Mouse (Mus musculus): Measurements from ENCODE around the gene Mgat5. TPM values are rescaled to one million over a fixed set of nuclear protein-coding genes. Genes with fewer than 3 reads are reported as not detected.

Gene Mgat5
- polyA plus RNA-seq, 1 experiment: 22.7 TPM

DNA sequence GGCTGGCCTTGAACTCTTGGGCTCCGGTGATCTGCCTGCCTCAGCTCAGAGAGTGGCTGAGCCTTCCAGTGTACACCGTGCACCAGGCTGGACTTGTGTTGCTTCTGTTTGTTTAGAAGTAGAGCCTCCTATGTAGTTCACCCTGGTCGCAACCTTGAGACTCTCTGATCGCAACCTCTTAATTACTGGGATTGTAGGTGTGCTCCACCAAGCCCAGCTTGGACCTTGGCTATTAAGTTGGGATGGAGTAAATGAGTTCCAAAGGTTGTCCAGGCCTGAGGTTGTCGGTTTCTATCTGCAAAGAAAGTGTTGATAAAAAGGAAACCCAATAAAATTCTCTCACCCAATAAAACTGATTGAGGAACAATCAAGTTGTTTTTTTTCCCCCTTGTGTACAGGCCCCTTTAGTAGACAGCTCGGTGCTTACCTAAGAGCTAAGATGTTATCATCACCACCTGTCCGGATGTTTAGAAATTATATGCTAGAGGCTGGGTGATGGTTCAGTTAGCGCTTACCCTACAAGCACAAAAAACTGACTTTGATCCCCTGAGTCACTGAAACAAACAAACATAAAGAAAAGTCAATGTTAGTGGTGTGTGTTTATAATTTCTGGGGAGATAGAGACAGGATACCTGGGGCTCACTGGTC is 9.9 kb downstream of the Mgat5 start:
- Histone ChIP-seq H3K4me1 (ENCODE audit: control insufficient read depth, insufficient read depth, low read length) (peaks cover 72% of the 10 kb centered on the region), H3K27ac (ENCODE audit: insufficient read depth, low read depth, low read length) (no peak overlapping the region)
- TF ChIP-seq CTCF (IDR thresholded peaks at IDR 0.05; ENCODE audit: low read depth, low read length) (no peak), POLR2A (IDR thresholded peaks at IDR 0.05; ENCODE audit: borderline replicate concordance, low read depth, low read length) (no peak)

DNA sequence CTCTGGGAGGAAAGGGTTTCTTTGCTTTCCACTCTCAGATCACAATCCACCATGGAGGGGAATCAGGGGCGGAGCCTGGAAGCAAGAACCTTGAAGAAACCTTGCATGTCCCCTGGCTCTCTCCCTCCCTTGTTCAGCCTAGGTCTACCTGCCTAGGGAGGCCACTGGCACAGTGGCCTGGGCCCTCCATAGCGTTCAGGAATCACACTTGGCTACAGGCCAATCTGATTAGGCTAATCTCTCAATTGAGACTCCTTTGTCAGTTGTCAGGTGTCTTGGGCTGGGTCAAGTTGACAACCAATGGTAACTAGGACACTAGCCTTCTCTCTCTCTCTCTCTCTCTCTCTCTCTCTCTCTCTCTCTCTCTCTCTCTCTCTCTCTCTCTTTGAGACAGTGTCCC is 12.2 kb downstream of the Mgat5 start:
- Histone ChIP-seq H3K4me1 (ENCODE audit: control insufficient read depth, insufficient read depth, low read length) (peaks cover 79% of the 10 kb centered on the region), H3K27ac (ENCODE audit: insufficient read depth, low read depth, low read length) (no peak overlapping the region), H3K4me3 (ENCODE audit: insufficient read depth, low read length) (no peak overlapping the region)
- no peak for TF ChIP-seq CTCF (IDR thresholded peaks at IDR 0.05; ENCODE audit: low read depth, low read length)
- TF ChIP-seq POLR2A (IDR thresholded peaks at IDR 0.05; ENCODE audit: borderline replicate concordance, low read depth, low read length): no peak

More for the DNA sequence above, 9.9 kb downstream of the Mgat5 start:
- H3K4me3 ChIP-seq (ENCODE audit: insufficient read depth, low read length): no peak overlapping the region

- no peak overlapping the region for H3K27ac ChIP-seq (ENCODE audit: insufficient read depth, low read depth, low read length)
- peaks cover 79% of the 10 kb centered on the region for H3K4me1 ChIP-seq (ENCODE audit: control insufficient read depth, insufficient read depth, low read length)
- no peak for TF ChIP-seq POLR2A (IDR thresholded peaks at IDR 0.05; ENCODE audit: borderline replicate concordance, low read depth, low read length)
- TF ChIP-seq CTCF (IDR thresholded peaks at IDR 0.05; ENCODE audit: low read depth, low read length): no peak
- no peak overlapping the region for H3K4me3 ChIP-seq (ENCODE audit: insufficient read depth, low read length)
These were observed 12.8 kb downstream of the Mgat5 start for GRCm38 (mm10) chr1:127217665-127218064.

- Histone ChIP-seq H3K4me1 (ENCODE audit: control insufficient read depth, insufficient read depth, low read length) (peaks cover 79% of the 10 kb centered on the region), H3K27ac (ENCODE audit: insufficient read depth, low read depth, low read length) (peak overlapping the region; percentile 95), H3K4me3 (ENCODE audit: insufficient read depth, low read length) (no peak overlapping the region)
- TF ChIP-seq POLR2A (IDR thresholded peaks at IDR 0.05; ENCODE audit: borderline replicate concordance, low read depth, low read length) (no peak), CTCF (IDR thresholded peaks at IDR 0.05; ENCODE audit: low read depth, low read length) (no peak)
These were observed 13.4 kb downstream of the Mgat5 start for GRCm38 (mm10) chr1:127218182-127218581.

- peak overlapping the region; percentile 95 for H3K27ac ChIP-seq (ENCODE audit: insufficient read depth, low read depth, low read length)
- no peak overlapping the region for H3K4me3 ChIP-seq (ENCODE audit: insufficient read depth, low read length)
- peaks cover 79% of the 10 kb centered on the region for H3K4me1 ChIP-seq (ENCODE audit: control insufficient read depth, insufficient read depth, low read length)
- TF ChIP-seq POLR2A (IDR thresholded peaks at IDR 0.05; ENCODE audit: borderline replicate concordance, low read depth, low read length): no peak
- TF ChIP-seq CTCF (IDR thresholded peaks at IDR 0.05; ENCODE audit: low read depth, low read length): no peak
These were observed 14.3 kb downstream of the Mgat5 start for GRCm38 (mm10) chr1:127219161-127219560.

DNA sequence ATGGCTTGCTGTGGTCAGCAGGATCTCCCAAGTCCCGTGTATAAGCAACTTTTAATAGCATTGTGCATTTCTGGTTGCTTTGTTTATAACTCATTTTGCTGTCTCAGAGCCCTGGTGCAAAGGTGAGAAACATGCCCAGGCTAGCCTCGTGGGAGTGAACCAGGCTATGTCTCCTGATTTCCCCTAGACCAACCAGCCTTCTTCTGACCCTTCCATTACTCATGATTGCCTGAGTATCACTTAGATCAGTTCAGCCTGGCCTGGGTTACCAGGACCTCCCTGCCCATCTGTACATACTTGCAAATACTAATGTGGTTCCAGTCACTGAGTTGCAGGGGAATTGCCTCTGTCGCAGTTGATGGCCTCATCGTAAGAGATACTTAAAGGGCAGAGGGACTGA is 14.8 kb downstream of the Mgat5 start:
- no peak for TF ChIP-seq POLR2A (IDR thresholded peaks at IDR 0.05; ENCODE audit: borderline replicate concordance, low read depth, low read length)
- TF ChIP-seq CTCF (IDR thresholded peaks at IDR 0.05; ENCODE audit: low read depth, low read length): no peak
- Histone ChIP-seq H3K4me3 (ENCODE audit: insufficient read depth, low read length) (no peak overlapping the region), H3K4me1 (ENCODE audit: control insufficient read depth, insufficient read depth, low read length) (peaks cover 79% of the 10 kb centered on the region), H3K27ac (ENCODE audit: insufficient read depth, low read depth, low read length) (peak overlapping the region; percentile 95)

DNA sequence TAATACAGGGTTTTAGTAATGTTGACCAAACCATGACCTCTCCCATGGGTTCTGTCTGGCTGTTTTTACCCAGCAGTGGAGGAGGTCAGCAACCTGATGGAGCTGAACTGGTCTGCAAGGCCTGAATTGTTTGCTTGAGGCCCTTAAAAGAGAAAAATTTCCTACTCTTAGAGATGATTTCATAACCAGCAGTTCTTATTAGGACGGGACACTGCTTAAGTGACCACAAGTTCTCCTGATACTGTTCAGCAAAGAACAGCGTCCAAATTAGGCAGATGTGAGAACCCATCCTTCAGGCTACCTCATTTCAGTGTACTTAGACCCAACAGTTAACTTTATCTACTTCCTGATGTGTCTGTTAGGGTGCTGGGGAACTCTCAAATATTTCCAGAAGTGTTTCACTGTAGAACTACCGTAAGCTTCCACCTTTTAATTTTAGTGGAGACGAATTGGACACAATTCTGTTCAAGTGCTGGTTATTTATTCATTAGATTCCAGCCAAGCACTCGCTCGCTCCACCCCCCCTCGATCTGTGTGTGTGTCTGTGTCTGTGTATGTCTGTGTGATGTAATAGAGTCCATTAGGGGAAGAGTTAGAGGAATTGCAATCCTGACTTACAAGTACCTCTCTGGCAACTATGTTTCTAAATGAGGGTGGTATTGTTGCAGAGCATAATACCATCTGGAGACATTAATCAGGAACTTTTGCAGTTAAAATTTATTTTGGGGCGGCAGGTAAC is 17.4 kb downstream of the Mgat5 start:
- Histone ChIP-seq H3K4me1 (ENCODE audit: control insufficient read depth, insufficient read depth, low read length) (peaks cover 74% of the 10 kb centered on the region), H3K27ac (ENCODE audit: insufficient read depth, low read depth, low read length) (peak overlapping the region; percentile 51), H3K4me3 (ENCODE audit: insufficient read depth, low read length) (no peak overlapping the region)
- no peak for TF ChIP-seq CTCF (IDR thresholded peaks at IDR 0.05; ENCODE audit: low read depth, low read length)
- TF ChIP-seq POLR2A (IDR thresholded peaks at IDR 0.05; ENCODE audit: borderline replicate concordance, low read depth, low read length): no peak

GRCm38 (mm10) chr1:127225060-127225459 is 20.2 kb downstream of the Mgat5 start:
- TF ChIP-seq POLR2A (IDR thresholded peaks at IDR 0.05; ENCODE audit: borderline replicate concordance, low read depth, low read length): no peak
- no peak overlapping the region for H3K4me3 ChIP-seq (ENCODE audit: insufficient read depth, low read length)
- H3K4me1 ChIP-seq (ENCODE audit: control insufficient read depth, insufficient read depth, low read length): peaks cover 61% of the 10 kb centered on the region
- H3K27ac ChIP-seq (ENCODE audit: insufficient read depth, low read depth, low read length): peak overlapping the region; percentile 85

GRCm38 (mm10) chr1:127229011-127229410 is 24.2 kb downstream of the Mgat5 start:
- TF ChIP-seq CTCF (IDR thresholded peaks at IDR 0.05; ENCODE audit: low read depth, low read length) (no peak), POLR2A (IDR thresholded peaks at IDR 0.05; ENCODE audit: borderline replicate concordance, low read depth, low read length) (no peak)
- Histone ChIP-seq H3K4me3 (ENCODE audit: insufficient read depth, low read length) (no peak overlapping the region), H3K27ac (ENCODE audit: insufficient read depth, low read depth, low read length) (no peak overlapping the region), H3K4me1 (ENCODE audit: control insufficient read depth, insufficient read depth, low read length) (peaks cover 58% of the 10 kb centered on the region)

GRCm38 (mm10) chr1:127230468-127230867 is 25.7 kb downstream of the Mgat5 start:
- H3K27ac ChIP-seq (ENCODE audit: insufficient read depth, low read depth, low read length): no peak overlapping the region
- H3K4me3 ChIP-seq (ENCODE audit: insufficient read depth, low read length): no peak overlapping the region
- TF ChIP-seq POLR2A (IDR thresholded peaks at IDR 0.05; ENCODE audit: borderline replicate concordance, low read depth, low read length) (no peak), CTCF (IDR thresholded peaks at IDR 0.05; ENCODE audit: low read depth, low read length) (no peak)
- peaks cover 49% of the 10 kb centered on the region for H3K4me1 ChIP-seq (ENCODE audit: control insufficient read depth, insufficient read depth, low read length)
